Mouse (Mus musculus) urinary bladder, postnatal 10 days (tissue): ENCODE results near the gene Rwdd2b.

Experiments
- DNase-seq: peaks from one replicate; pipeline ENCODE4 v3.0.0; 2022; ENCODE audit warnings: low spot score

Gene Rwdd2b

GRCm38 (mm10) chr16:87420662-87421061, 19.7 kb downstream of the Rwdd2b start:
- DNase-seq: no peak

GRCm38 (mm10) chr16:87405001-87405400, 35.4 kb downstream of the Rwdd2b start:
- DNase-seq: no peak

- peak; percentile 19 for DNase-seq
Observed at GRCm38 (mm10) chr16:87393813-87394548, 46.4 kb downstream of the Rwdd2b start.

- DNase-seq: no peak
Observed at GRCm38 (mm10) chr16:87387444-87387977, 52.9 kb downstream of the Rwdd2b start.

- DNase-seq: no peak
Observed at GRCm38 (mm10) chr16:87384366-87384765, 56.0 kb downstream of the Rwdd2b start.
